Mouse (Mus musculus) 416B (cell line): ENCODE data around the gene Cdh13.
A peak's percentile ranks its signal among the peaks of the same experiment; 100 is the strongest.

Source experiments
- DNase-seq: peaks from one replicate; pipeline ENCODE4 v3.0.0; 2011; ENCODE audit warnings: low read depth

The Cdh13 gene

DNA sequence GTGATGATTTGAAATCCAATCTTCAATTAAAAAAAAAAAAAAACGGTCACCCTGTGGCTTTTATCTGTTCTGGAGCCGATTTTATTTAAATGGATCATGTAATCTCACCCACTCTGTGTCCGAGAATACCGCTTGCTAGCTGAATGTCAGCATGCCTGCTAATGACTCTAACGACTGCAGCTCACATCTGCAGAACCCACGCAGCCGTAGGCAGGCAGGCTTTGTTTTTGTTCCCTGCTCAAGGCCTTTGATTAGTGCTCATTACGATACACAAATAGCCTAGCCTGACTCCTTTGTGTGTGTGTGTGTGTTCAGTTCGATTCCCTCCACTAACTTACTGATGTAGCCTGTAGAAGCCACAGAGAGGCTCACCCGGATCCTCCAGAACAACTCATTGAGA, 531.5 kb downstream of the Cdh13 start:
- no peak for DNase-seq

DNA sequence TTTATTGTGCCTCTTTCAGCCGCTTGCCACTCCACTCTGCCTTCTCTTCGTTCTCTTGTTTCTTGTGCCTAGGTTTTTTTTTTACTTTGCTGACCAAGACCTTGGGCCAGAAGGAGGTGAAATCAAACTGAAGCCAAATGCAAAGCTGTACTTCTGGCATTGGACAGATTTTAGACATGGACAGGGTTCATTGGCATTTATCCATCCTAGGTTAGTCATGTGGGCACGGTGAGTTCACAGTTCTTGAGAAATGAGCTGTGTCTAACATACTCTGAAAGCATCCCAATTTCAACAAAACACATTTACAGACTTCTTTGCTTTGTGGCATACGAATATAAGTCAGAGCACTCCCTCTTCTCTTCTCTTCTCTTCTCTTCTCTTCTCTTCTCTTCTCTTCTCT, 543.2 kb downstream of the Cdh13 start:
- no peak for DNase-seq

DNA sequence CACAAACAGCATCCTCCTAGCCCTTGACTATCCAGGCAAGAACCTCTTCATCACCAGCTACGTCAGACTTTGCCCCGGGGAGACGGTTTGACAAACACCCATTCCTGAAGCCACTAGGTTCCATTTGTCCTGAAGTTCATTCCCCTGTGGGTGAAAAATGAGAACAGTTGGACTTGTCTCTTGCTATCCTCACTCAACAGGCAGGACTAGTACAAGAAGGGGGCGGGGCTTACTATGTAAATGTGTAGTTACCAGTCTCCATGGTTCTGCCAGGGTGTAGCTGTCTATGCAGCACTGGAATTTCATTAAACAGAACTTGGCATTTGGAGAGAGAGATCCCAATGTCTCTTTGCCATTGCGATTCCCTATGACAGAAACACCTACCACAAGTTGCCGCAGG, 544.2 kb downstream of the Cdh13 start:
- no peak for DNase-seq

DNA sequence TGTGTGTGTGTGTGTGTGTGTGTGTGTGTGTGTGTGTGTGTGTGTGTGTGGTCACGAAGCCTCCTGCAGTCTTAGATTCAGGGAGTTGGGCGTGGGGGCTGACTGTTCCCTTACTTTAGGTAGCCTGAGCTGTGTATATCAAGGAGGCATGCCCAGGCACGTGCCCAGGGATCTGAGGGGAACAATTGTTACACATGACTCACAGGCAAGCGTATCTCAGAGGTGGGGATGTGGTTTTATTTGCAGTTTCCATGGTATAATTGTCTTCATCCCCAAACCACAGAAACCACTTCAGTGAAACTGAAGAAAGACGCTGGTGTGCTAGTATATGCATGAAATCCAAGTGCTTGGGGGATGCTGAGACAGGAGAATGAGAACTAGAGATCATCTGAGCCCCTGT, 546.8 kb downstream of the Cdh13 start:
- peak; percentile 24 for DNase-seq

DNA sequence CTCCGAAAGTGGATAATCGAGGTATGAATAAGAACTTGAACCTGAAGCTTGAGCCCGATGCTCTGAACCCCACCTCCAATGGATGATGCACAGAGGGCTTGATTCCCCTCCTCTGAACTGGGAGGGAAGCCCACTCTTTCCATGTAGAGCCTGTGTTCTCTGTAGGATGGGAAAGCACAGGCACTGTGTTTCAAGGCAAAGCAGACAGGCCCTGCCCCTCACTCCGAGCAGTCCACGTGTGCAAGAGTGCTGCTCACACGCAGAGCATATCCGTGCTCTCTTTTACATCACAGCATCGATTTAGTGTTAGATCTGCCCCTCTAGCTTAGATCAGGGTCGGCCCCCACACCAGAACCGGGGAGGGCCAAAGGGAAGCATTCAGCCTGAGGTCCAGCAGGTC, 547.5 kb downstream of the Cdh13 start:
- DNase-seq = no peak

DNA sequence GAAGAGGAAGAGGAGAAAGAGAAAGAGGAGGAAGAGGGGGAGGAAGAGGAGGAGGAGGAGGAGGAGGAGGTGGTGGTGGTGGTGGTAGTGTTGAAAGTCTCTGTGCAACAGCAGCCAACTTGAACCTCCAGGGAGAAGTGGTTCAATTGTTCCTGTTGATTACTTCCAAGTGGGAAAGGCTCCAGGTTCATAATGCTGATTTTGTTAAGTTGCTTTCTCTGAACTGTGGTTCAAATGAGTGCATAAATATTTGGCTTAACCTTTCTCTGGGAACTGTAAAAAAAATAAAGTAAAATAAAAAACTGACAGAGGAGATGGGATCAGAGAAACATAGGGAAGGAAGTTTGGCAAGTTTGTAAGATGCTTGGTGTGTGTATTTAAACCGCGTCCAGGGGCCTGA, 555.3 kb downstream of the Cdh13 start:
- DNase-seq = no peak

DNA sequence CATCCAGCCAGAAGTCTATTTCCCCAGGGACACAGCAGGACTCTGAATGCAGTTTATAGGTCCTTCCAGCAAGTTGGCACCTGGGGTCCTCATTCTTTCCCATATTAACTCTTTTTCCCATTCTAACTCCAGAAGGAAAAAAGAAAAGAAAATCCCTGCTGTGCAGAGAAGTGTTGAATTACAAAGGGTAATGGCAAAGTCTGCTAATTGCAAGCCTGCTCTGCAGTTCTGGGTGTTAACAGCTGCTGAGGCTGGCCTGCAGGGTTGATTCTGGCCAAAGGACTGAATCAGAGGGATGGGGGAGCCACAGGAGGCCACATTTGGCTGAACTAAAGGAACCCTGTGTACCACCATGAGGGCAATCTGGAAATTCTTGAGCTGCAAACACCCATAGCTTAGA, 562.2 kb downstream of the Cdh13 start:
- no peak for DNase-seq

DNA sequence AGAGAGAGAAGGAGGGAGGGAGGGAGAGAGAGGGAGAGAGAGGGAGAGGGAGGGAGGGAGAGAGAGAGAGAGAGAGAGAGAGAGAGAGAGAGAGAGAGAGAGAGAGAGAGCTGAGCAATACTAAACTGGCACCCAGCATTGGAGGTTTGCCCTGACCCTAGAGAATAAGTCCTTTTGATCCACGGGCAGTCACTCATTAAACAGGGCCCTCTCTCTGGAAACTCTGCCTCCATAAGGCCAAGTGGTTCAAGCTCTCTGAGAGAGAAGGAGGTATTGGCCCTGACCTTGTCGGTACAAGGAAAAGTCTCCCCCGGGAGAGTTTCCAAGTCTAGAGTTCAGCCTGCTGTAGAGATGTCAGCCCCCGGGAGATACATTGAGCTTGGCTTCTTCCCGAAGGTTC, 564.5 kb downstream of the Cdh13 start:
- DNase-seq = no peak

DNA sequence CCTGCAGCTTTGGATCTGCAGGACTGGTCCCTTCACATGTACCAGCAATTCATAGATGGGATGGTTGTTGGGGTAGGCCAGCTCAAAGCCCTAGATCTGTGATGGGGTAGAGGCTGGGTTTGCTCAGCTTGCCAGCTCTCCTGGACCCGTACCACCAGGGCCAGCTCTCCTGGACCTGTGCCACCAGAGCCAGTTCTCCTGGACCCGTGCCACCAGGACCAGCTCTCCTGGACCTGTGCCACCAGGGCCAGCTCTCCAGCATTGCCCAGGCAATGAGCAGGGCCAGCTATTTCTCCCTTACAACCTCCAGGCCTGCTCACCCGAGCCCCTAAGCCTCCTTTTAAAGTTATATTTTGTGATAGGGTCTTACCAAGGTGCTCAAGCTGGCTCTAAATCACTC, 566.0 kb downstream of the Cdh13 start:
- DNase-seq = no peak

DNA sequence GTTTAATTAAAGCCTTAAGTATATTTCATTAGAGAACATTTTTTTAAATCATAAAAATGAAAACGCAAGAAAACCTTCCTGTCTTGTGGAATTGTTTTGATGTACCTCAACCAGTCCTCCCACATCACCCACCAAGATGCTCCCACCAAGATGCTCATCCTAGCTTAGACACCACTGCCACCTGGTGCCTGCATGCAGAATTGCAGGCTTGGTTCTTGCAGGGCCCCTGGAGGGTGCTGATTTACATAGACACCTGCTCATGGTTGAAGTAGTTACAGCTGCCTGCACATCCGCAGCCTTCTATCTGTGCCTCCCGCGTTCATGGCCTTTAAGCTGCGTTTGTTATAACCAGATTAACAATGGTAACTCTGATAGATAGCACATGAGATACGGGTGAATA, 566.8 kb downstream of the Cdh13 start:
- DNase-seq = peak; percentile 8

DNA sequence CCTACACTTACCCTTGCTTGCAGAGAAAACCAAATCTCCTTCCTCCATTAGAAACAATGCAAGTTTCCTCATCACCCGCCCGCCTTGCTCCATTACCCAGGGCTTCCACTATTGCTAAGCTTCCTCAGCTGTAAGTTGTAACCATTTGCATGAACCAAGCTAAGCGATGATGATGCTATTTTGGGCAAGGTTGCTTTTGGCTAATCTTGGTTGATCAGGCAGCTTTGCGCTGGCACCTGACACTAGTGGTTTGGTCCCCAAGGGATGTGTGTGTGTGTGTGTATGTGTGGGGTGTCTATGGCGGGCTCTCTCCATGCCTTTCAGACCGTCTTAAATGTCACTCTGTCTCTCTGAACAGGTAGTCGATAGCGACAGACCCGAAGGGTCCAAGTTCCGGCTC, 567.8 kb downstream of the Cdh13 start:
- no peak for DNase-seq

DNA sequence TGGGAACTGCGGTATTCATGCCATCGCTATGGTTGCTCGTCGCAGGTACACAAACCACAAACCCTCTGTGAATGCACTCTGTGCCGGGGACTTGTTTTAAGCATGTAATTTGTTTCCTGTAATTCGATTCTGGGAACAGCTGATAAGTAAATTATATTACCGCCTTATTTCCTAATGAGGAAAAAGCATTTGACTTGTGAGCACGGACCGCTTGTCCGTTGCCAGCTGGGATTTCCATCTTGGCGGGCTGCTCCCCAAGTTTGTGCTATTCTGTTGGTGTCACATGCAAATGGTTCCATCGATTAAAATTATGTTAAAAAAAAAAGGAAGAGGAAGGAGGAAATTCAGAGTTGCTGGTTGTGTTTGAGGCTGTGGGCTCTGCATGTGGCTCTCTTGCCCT, 569.3 kb downstream of the Cdh13 start:
- no peak for DNase-seq

DNA sequence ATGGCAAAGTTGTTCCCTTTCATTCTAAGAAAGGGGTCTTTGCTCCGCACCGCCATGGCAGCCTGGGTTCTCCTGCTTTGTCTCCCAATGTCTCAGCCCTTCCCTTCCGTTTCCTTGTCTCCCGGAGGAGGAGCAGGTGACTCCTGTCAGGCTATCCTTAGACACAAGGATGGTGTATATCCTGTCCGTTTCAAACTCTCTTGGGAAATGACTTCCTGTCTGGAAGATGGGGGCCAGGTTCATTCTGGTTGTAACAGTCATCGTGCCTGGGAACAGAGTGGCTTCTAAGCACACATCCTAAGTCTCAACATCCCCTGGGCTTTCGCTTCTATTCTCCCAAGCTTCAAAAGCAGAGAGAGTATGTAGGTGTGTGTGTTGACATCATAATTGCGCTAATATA, 571.1 kb downstream of the Cdh13 start:
- no peak for DNase-seq

DNA sequence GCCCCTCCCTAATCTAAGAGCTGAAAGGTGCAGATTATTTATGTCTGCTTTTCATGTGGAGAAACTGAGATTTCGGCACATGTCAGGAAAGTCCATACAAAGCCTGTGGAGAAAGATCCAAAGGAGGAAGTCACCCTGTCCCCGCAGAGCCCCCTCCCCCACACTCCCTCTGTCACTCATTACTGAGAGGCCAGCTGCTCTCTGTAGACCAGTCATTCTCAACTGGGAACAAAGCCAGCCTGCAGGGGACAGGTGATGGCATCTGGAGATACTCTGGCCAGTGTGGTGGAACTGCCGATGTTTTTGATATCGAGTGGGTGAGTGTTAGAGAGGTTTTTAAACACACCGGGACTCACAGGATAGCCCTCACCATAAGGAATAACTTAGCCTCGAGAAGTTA, 582.8 kb downstream of the Cdh13 start:
- no peak for DNase-seq

DNA sequence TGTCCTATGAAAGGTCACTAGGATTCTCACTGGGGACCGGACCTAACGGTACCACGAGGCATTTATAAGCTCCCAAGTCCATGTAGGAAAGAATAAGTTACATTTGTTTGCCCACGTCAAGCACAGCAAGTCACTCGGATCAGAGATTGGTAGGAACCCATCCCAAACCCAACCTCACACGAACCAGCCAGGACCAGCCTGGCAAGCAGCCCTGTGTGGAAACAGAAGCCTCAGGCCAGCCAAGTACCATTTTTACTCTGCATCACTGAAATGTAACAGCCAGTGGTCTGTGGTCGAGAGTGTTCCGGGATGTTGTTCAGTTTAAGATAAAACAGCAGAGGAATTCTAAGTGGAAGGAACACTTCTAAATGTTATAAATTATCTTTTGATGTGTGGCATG, 587.2 kb downstream of the Cdh13 start:
- DNase-seq = no peak

DNA sequence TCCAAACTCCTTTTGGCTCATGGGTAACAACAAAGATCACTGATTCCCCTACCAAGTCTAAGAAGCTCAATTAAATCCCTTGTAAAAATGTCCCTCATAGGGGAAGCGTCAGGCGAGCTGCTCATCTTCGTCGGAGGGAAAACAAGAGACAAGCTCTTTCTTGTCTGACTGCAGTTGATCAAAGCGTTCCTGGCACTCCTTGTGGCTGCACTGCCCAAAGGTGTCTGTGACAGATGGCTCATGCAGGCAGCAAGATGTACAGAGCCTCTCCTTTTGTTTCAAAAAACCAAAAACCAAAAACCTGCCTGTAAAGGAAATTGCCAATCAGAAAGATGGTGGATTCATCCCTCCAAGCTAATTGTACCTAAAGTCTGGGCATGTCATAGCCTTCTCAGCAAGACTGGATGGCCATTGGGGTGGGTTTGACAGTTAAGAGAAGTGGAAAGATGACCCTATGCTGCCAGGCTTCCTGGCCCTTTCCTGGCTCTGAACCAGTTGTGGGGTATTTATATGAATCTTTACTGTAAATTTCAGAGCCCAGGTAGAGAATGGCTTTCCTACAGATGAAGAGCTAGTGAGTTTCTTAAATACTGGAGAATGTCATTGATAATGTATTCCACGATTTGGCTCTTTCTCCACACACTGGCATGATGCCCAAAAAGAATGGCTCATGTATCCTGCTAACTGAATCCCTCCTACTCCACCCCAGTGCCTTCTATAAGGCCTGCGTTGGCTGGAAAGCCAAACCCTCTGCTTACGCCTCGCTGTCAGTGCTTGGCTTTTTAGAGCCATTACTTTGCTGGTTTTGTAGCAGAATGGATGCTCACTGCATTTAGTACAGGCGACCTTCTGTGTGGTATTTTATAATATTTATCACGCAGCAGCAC, 596.6 kb downstream of the Cdh13 start:
- no peak for DNase-seq

DNA sequence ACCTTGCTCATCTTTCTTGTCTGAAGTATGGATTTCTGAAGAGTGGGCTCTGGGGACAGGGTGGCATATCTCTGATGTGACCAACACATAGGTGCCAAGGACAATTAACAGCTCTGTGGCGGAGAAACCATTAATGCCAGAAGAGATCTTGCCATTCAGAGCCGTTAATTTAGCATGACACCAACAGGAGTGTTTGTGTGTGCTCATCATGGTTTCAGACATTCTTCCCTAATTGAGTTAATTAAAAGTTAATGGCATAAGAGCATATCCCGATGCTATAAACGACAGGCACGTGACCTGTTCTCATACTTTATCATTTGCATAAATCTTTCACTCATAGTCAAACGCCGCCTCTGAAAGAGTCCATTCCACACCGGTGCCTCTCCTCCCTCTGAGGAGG, 600.8 kb downstream of the Cdh13 start:
- no peak for DNase-seq

DNA sequence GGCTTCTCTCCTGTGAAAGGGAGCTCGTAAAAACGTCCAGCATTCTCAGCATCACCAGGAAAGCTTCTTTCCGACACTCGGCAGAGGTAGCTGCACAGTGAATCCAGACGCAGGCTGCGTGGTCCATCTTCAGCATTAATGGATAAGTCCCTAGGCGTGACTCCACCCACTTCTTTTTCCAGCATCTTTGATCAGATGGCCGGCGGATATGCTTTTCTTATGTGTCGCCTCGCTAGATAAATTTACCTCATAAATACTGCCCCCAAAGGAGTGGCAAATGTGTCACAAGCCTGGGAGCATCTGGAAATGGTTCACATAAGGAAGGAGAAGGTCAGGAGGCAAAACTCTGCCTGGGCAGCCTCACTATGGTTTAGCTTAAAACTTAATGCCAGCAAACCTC, 601.5 kb downstream of the Cdh13 start:
- no peak for DNase-seq

DNA sequence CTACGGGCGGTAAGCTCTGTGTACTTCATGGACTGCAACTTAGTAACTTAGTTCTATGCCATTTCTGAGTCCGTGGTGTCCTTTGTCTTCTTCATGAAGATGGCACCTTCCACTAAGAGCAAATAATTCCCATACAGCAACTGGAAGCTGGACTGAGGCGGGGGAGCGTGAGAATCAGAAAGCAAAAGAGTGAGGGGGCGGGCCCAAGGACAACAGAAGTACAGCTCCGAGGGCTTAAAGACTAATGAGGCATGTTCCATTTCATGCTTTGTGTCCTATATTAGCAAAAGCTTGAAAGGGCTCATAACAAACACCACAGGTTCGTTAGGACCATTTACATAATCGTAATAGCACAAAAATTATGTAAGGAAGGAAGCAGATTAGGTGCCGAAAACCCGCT, 618.9 kb downstream of the Cdh13 start:
- no peak for DNase-seq

DNA sequence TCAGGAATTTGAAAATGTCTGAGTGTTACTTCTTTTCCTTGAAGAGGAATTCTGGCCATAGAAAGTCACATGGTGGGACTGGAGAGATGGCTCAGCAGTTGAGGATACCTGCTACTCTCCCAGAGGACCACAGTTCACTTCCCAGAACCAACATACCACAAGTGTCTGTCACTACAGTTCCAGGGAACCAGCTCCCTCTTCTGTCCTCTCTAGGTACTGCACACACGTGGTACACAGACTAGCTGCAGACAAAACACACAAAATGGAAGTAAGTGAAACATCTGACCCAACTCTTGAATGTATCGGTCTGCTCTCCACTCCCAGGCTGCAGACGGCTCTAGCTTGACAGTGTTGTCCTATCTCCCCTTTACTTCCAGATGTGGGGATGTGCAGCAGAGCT, 633.0 kb downstream of the Cdh13 start:
- no peak for DNase-seq

DNA sequence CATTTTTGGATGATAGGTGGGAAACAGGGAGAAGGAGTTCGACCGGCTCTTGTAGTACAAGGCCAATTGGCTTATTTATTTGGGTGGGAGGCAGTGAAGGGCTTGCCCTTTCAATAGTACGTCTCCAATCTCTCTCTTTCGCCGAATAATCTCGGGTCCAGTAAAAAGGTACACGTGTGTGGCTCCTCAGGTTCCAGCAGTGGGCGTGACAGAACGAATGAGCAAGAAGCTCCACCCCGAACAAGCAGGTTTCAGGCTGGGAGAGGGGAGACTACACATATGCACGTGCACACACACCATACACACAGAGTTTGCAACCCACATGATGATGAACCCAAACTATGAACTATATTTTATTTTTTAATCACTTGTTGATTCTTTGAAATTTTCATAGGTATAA, 653.9 kb downstream of the Cdh13 start:
- no peak for DNase-seq

DNA sequence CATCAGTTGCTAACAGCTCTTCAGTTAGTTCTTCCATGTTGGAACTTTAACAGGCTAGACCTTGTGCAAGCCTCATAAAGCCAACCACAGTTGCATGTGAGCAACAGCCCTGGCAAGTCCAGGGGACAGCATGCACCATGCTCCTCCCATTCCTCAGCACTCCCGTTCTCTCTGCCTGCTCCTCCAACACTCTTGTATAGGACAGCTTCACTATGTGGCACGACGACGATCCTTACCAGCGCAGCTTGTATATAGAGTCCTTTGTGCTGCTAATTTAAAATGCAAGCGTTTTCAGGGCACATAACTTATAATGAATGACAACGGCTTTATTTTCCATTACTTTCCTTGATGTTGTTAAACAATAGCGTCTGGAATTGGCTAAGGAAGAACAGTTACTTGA, 654.5 kb downstream of the Cdh13 start:
- no peak for DNase-seq

DNA sequence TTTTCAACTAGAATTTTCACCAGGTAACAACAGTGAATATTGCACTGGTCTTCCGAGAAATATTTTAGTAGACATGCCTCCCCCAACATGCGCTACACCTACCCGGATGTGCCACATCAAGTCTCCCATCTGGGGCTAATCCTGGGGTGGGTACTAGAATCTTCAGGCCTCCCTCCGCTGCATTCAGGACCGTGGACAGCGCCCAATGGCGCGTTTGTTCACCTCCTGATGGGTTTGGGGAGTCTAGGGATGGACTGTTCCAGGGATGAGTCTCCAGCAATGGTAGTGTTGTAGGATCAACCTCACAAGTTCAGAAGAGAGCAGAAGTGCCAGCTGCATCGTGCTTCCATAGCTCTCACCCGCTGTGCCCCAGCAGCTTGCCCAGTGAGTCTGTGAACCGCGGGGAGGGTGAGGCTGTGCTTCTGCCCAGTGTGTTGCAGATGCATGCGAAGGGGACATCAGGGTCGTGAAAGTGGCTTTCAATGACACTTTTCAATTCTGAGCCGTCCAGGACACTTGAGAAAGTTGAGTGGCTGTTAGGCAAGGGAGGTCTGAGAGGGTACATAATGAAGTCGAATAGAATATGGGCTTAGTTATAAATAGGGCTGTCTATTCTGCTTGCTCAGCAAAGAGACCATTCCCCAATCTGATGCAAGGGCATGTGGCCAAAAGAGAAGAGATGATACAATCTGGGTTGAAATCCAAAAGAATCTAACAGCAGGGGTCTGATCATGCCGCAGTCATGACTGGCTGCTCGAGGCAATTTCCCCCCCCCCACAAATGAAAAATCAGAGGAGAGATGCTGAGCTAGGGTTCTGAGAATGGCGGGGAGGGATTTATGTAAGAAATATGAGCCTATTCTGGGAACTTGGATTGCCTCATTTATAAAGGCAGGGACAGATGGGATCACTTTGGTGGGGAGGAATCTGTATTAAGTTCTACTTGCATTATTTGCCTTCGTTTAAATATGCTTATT, 668.5 kb downstream of the Cdh13 start:
- no peak for DNase-seq
